Mouse (Mus musculus) heart, postnatal 0 days (tissue): ENCODE data around the gene Ptges2. TPM values are rescaled to one million over a fixed set of nuclear protein-coding genes. Genes with fewer than 3 reads are reported as not detected.

Source experiments
- ATAC-seq: fragments of 200-750 bp; cut with Nextera tagmentation; 2 replicates; pipeline ENCODE4 v1.8.0; 2017; ENCODE audit warnings: low read depth, moderate number of reproducible peaks, moderate library complexity; ENCODE audit not compliant: insufficient read depth
- DNase-seq: peaks from one replicate; pipeline ENCODE4 v3.0.0-alpha.2; 2016; ENCODE audit warnings: low spot score
- H3K27ac ChIP-seq: fragments of 300-500 bp; sonication (generic); 2 replicates; pipeline ENCODE4 v1.5.1; 2014; ENCODE audit warnings: low read depth, mild to moderate bottlenecking
- H3K27me3 ChIP-seq: fragments of 300-500 bp; sonication (generic); 2 replicates; pipeline ENCODE4 v1.6.1; 2014; ENCODE audit warnings: low read length, mixed read lengths; ENCODE audit not compliant: control insufficient read depth, insufficient read depth
- H3K36me3 ChIP-seq: fragments of 300-500 bp; sonication (generic); replicated peaks from 2 replicates; pipeline ENCODE4 v1.6.1; 2014; ENCODE audit warnings: low read length, mixed read lengths; ENCODE audit not compliant: control insufficient read depth, insufficient read depth
- H3K4me1 ChIP-seq: fragments of 300-500 bp; sonication (generic); 2 replicates; pipeline ENCODE4 v1.6.1; 2014; ENCODE audit warnings: antibody characterized with exemption; ENCODE audit not compliant: control insufficient read depth, insufficient read depth
- H3K4me2 ChIP-seq: fragments of 300-500 bp; sonication (generic); 2 replicates; pipeline ENCODE4 v1.6.1; 2014; ENCODE audit warnings: low read depth, mild to moderate bottlenecking, low read length, moderate library complexity
- H3K4me3 ChIP-seq: fragments of 300-500 bp; sonication (generic); 2 replicates; pipeline ENCODE4 v1.5.1; 2014; ENCODE audit warnings: low read depth, low read length
- H3K9ac ChIP-seq: fragments of 300-500 bp; sonication (generic); replicated peaks from 2 replicates; pipeline ENCODE4 v1.6.1; 2014; ENCODE audit warnings: low read depth, low read length, mixed read lengths
- H3K9me3 ChIP-seq: fragments of 300-500 bp; sonication (generic); replicated peaks from 2 replicates; pipeline ENCODE4 v1.6.1; 2016; ENCODE audit warnings: low read length; ENCODE audit not compliant: control insufficient read depth
- CTCF ChIP-seq: IDR thresholded peaks from 2 replicates; pipeline ENCODE4 v1.5.1; 2016; ENCODE audit warnings: antibody characterized with exemption, control low read depth, low read depth
- EP300 ChIP-seq: IDR thresholded peaks from 2 replicates; pipeline ENCODE4 v1.6.1; 2016; ENCODE audit warnings: antibody characterized with exemption, low read depth
- WGBS: fragments of 180-500 bp; shearing (Covaris S2); extraction: QIAGEN DNeasy Blood & Tissue Kit; methylation state at CpG from one replicate; pipeline ENCODE4 v1.1.7; 2014; 5-methylcytosine and 5-hydroxymethylcytosine counted together
- polyA plus RNA-seq: library from polyadenylated mRNA; unstranded; fragments of >200 nt; fragmentation: Nextera tagmentation; extraction: Ambion mirVana; gene quantifications from 2 replicates; pipeline ENCODE4 v1.2.1, GENCODE M21; 2015
- total RNA-seq: library from RNA; depleted of rRNA; stranded (reverse); fragments of >200 nt; gene quantifications from 2 replicates; pipeline ENCODE4 v1.2.3, GENCODE M21; 2014; ENCODE audit warnings: low replicate concordance; rRNA removed

The Ptges2 gene
- total and polyA plus RNA-seq, 2 experiments from 2014 or later, result 33.9 to 65.4 TPM

GRCm38 (mm10) chr2:32451870-32452372 lies 56.2 kb downstream of the Ptges2 start:
- 0 out of 2 replicates have a peak, but pooled peaks have one; percentile 63 for TF ChIP-seq EP300
- no peak for TF ChIP-seq CTCF
- Histone ChIP-seq H3K4me1 (peaks cover 53% of the 10 kb centered on the region), H3K27ac (peak overlapping the region; percentile 95), H3K36me3 (peaks cover 16% of the 10 kb centered on the region; the same call in 1 of the 2 replicates), H3K9me3 (no peaks in the 10 kb centered on the region), H3K4me3 (peak overlapping the region; percentile 85), H3K27me3 (no peaks in the 10 kb centered on the region), H3K9ac (peak overlapping the region; percentile 41; the same call in 1 of the 2 replicates), H3K4me2 (peak overlapping the region; percentile 84)
- under 1% methylated on average over 25 of the region's 25 CpGs for WGBS
- ATAC-seq, result peak; percentile 95
- peak; percentile 100 for DNase-seq

GRCm38 (mm10) chr2:32452441-32452971 lies 56.8 kb downstream of the Ptges2 start:
- Histone ChIP-seq H3K27me3 (no peaks in the 10 kb centered on the region), H3K4me1 (peaks cover 51% of the 10 kb centered on the region), H3K4me2 (peak overlapping the region; percentile 58)

DNA sequence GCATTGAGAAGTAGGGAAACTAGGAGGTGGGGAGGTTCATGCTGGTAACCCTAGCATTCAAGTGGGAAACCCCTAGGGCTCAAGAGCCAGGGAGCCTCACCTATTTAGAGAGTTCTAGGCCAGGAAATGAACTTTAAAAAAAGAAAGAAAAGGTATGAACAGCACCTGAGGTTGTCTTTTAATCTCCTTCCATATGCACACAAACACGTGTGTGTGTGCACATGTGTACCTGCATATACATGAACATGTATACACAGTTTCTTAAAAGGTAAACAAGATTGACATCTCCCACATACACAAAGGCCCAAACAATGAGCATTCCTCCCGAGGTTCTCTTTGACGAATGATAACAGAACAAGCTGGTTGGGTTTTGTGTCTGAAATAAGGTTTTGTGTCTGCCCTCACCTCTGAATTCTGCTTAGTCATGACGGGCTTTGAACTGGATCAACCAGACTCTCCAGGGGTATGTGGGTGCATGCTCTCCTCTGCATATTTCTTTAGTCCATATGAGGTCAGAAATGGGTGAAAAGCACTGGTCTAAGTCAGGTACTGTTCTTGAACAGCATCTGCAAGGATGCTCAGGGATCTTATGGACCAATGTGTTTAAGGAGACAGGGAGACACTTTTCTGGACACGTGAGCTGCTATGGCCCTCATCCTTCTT lies 58.1 kb downstream of the Ptges2 start:
- TF ChIP-seq EP300 (no peak), CTCF (no peak)
- WGBS, result 82% methylated on average over 5 of the region's 5 CpGs
- Histone ChIP-seq H3K4me2 (no peak overlapping the region), H3K27me3 (no peaks in the 10 kb centered on the region), H3K4me3 (no peak overlapping the region), H3K36me3 (peaks cover 16% of the 10 kb centered on the region; the same call in 1 of the 2 replicates), H3K9me3 (no peaks in the 10 kb centered on the region), H3K4me1 (peaks cover 49% of the 10 kb centered on the region), H3K9ac (no peak overlapping the region), H3K27ac (no peak overlapping the region)
- DNase-seq (no peak), ATAC-seq (no peak)

More at GRCm38 (mm10) chr2:32452441-32452971, 56.8 kb downstream of the Ptges2 start:
- TF ChIP-seq EP300, result no peak
- no peak for TF ChIP-seq CTCF
- Histone ChIP-seq H3K36me3 (peaks cover 16% of the 10 kb centered on the region; the same call in 1 of the 2 replicates), H3K27ac (peak overlapping the region; percentile 78), H3K4me3 (peak overlapping the region; percentile 34), H3K9me3 (no peaks in the 10 kb centered on the region), H3K9ac (peak overlapping the region; percentile 39; the same call in 1 of the 2 replicates)
- 94% methylated on average over 16 of the region's 16 CpGs for WGBS
- DNase-seq, result no peak
- ATAC-seq, result no peak

DNA sequence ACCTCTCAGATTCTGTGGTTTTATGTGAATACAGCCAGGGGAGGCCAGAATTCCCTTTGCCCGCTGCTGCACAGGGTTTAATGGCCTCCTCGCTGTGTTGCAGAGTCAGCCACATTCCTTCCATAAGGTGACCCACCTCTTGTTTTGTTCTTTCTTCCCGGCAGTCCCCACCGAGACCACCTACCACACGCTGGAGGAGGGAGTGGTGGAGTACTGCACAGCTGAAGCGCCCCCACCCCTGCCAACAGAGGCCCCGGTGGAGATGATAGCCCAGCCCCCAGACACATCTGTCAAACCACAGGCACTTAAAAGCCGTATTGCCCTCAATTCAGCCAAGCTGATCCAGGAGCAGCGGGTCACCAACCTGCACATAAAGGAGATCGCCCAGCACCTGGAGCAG lies 58.9 kb downstream of the Ptges2 start:
- ATAC-seq (no peak), DNase-seq (no peak)
- Histone ChIP-seq H3K27me3 (no peaks in the 10 kb centered on the region), H3K4me1 (peaks cover 47% of the 10 kb centered on the region), H3K9ac (no peak overlapping the region), H3K4me2 (no peak overlapping the region), H3K4me3 (no peak overlapping the region), H3K27ac (peak overlapping the region; percentile 31; the same call in 1 of the 2 replicates), H3K9me3 (no peaks in the 10 kb centered on the region), H3K36me3 (peaks cover 16% of the 10 kb centered on the region; the same call in 1 of the 2 replicates)
- 77% methylated on average over 10 of the region's 10 CpGs for WGBS
- TF ChIP-seq EP300, result no peak
- no peak for TF ChIP-seq CTCF

GRCm38 (mm10) chr2:32455101-32455500 lies 59.4 kb downstream of the Ptges2 start:
- Histone ChIP-seq H3K4me3 (no peak overlapping the region), H3K4me2 (no peak overlapping the region), H3K36me3 (peaks cover 16% of the 10 kb centered on the region; the same call in 1 of the 2 replicates), H3K27me3 (no peaks in the 10 kb centered on the region), H3K4me1 (peaks cover 43% of the 10 kb centered on the region), H3K9ac (no peak overlapping the region), H3K9me3 (no peaks in the 10 kb centered on the region), H3K27ac (peak overlapping the region; percentile 31; the same call in 1 of the 2 replicates)
- ATAC-seq, result no peak
- WGBS, result 40% methylated on average over 8 of the region's 8 CpGs
- peak; percentile 24 for DNase-seq
- no peak for TF ChIP-seq CTCF
- TF ChIP-seq EP300, result no peak; the same call in 1 of the 2 replicates

Other genes starting within 250 kb of the Ptges2 start
- gene Prrc2b, start 244.8 kb upstream of the Ptges2 start, total RNA-seq, result 66.5 and 74.1 TPM in 2 replicates
- gene Prrc2b, start 244.8 kb upstream of the Ptges2 start, polyA plus RNA-seq, result 16.1 and 19.5 TPM in 2 replicates
- 19.8 and 21.4 TPM in 2 replicates for gene Pomt1, start 159.3 kb upstream of the Ptges2 start, total RNA-seq
- gene Pomt1, start 159.3 kb upstream of the Ptges2 start, polyA plus RNA-seq, result 6.7 and 7.4 TPM in 2 replicates
- gene Uck1, start 135.7 kb upstream of the Ptges2 start, total RNA-seq, result 47.2 and 55.1 TPM in 2 replicates
- 30.0 and 32.1 TPM in 2 replicates for gene Uck1, start 135.7 kb upstream of the Ptges2 start, polyA plus RNA-seq
- 46.7 and 56.4 TPM in 2 replicates for gene Golga2, start 108.5 kb upstream of the Ptges2 start, total RNA-seq
- 20.8 and 23.4 TPM in 2 replicates for gene Golga2, start 108.5 kb upstream of the Ptges2 start, polyA plus RNA-seq
- gene Swi5, start 107.8 kb upstream of the Ptges2 start, total RNA-seq, result 248 and 262 TPM in 2 replicates
- gene Swi5, start 107.8 kb upstream of the Ptges2 start, polyA plus RNA-seq, result 330 and 353 TPM in 2 replicates
- gene Ciz1, start 43.6 kb upstream of the Ptges2 start, total RNA-seq, result 61.9 and 79.9 TPM in 2 replicates
- 17.6 and 18.5 TPM in 2 replicates for gene Ciz1, start 43.6 kb upstream of the Ptges2 start, polyA plus RNA-seq
- gene Dnm1, start 42.6 kb upstream of the Ptges2 start, total RNA-seq, result 3.4 and 10.3 TPM in 2 replicates
- 1.5 and 1.6 TPM in 2 replicates for gene Dnm1, start 42.6 kb upstream of the Ptges2 start, polyA plus RNA-seq
- gene 1110008P14Rik, start 14.0 kb upstream of the Ptges2 start, total RNA-seq, result 159 and 195 TPM in 2 replicates
- 77.0 and 84.9 TPM in 2 replicates for gene 1110008P14Rik, start 14.0 kb upstream of the Ptges2 start, polyA plus RNA-seq
- 1.1 and 6.0 TPM in 2 replicates for gene Lcn2, start 7.6 kb upstream of the Ptges2 start, total RNA-seq
- 1.8 and 2.0 TPM in 2 replicates for gene Lcn2, start 7.6 kb upstream of the Ptges2 start, polyA plus RNA-seq
- gene Naif1, start 54.6 kb downstream of the Ptges2 start, total RNA-seq, result 3.2 and 4.2 TPM in 2 replicates
- gene Naif1, start 54.6 kb downstream of the Ptges2 start, polyA plus RNA-seq, result 3.3 and 3.5 TPM in 2 replicates
- 12.5 and 16.0 TPM in 2 replicates for gene Slc25a25, start 55.5 kb downstream of the Ptges2 start, total RNA-seq
- gene Slc25a25, start 55.5 kb downstream of the Ptges2 start, polyA plus RNA-seq, result 6.5 and 6.6 TPM in 2 replicates
- 11.2 and 12.3 TPM in 2 replicates for gene Fam102a, start 139.4 kb downstream of the Ptges2 start, total RNA-seq
- 2.8 and 3.1 TPM in 2 replicates for gene Fam102a, start 139.4 kb downstream of the Ptges2 start, polyA plus RNA-seq
- 17.9 and 31.0 TPM in 2 replicates for gene Dpm2, start 175.0 kb downstream of the Ptges2 start, total RNA-seq
- 56.1 and 58.4 TPM in 2 replicates for gene Dpm2, start 175.0 kb downstream of the Ptges2 start, polyA plus RNA-seq
- not detected in 2 replicates for gene Pip5kl1, start 178.9 kb downstream of the Ptges2 start, total RNA-seq
- 0.18 TPM in 1 of 2 replicates, not detected in the other for gene Pip5kl1, start 178.9 kb downstream of the Ptges2 start, polyA plus RNA-seq
- not detected in 2 replicates for gene 9430097D07Rik, start 179.8 kb downstream of the Ptges2 start, total RNA-seq
- gene 9430097D07Rik, start 179.8 kb downstream of the Ptges2 start, polyA plus RNA-seq, result not detected in 2 replicates
- gene St6galnac4, start 191.2 kb downstream of the Ptges2 start, total RNA-seq, result 25.7 and 28.0 TPM in 2 replicates
- 25.5 and 27.0 TPM in 2 replicates for gene St6galnac4, start 191.2 kb downstream of the Ptges2 start, polyA plus RNA-seq
- gene St6galnac6, start 203.8 kb downstream of the Ptges2 start, total RNA-seq, result 102 and 117 TPM in 2 replicates
- gene St6galnac6, start 203.8 kb downstream of the Ptges2 start, polyA plus RNA-seq, result 44.1 and 44.3 TPM in 2 replicates
- gene Ak1, start 225.9 kb downstream of the Ptges2 start, total RNA-seq, result 544 and 572 TPM in 2 replicates
- 721 and 737 TPM in 2 replicates for gene Ak1, start 225.9 kb downstream of the Ptges2 start, polyA plus RNA-seq